Mouse (Mus musculus) frontal cortex, postnatal 14 days (tissue): ENCODE measurements at regions not wholly inside any gene's neighbourhood (a gene's known extent, or its start where the extent isn't known, plus 50 kb on each side); places are given as distances from the start of the nearest gene placed in this dataset.

ENCODE experiments used
- DNase-seq, 2 experiments: peaks; one replicate each; pipeline ENCODE4 v3.0.0; 2022; ENCODE audit warnings: low spot score in 2 of 2

- no peak for DNase-seq
Observed at GRCm38 (mm10) chr8:96349503-96349902, 461.2 kb upstream of the Got2 start.

GRCm38 (mm10) chr8:96340702-96341101 is 452.4 kb upstream of the Got2 start:
- no peak for DNase-seq

- DNase-seq = no peak
Observed at GRCm38 (mm10) chr8:96318367-96318766, 430.0 kb upstream of the Got2 start.

- no peak for DNase-seq
Observed at GRCm38 (mm10) chr8:96308989-96309718, 420.8 kb upstream of the Got2 start.

GRCm38 (mm10) chr8:96296643-96297042 is 408.3 kb upstream of the Got2 start:
- no peak for DNase-seq

GRCm38 (mm10) chr8:96290740-96291139 is 402.4 kb upstream of the Got2 start:
- DNase-seq = no peak

GRCm38 (mm10) chr8:96289519-96289918 is 401.2 kb upstream of the Got2 start:
- no peak for DNase-seq

GRCm38 (mm10) chr8:96288525-96288924 is 400.2 kb upstream of the Got2 start:
- no peak for DNase-seq

GRCm38 (mm10) chr8:96277479-96278138 is 389.3 kb upstream of the Got2 start:
- DNase-seq = no peak

- DNase-seq = no peak
Observed at GRCm38 (mm10) chr8:96277058-96277457, 388.7 kb upstream of the Got2 start.

- DNase-seq = peak; percentile 3 to 15
Observed at GRCm38 (mm10) chr8:96256294-96256693, 367.9 kb upstream of the Got2 start.

- no peak for DNase-seq
Observed at GRCm38 (mm10) chr8:96255811-96256210, 367.5 kb upstream of the Got2 start.

GRCm38 (mm10) chr8:96246017-96246416 is 357.7 kb upstream of the Got2 start:
- DNase-seq = no peak

- DNase-seq = no peak
Observed at GRCm38 (mm10) chr8:96244549-96245152, 356.3 kb upstream of the Got2 start.

GRCm38 (mm10) chr8:96238406-96238805 is 350.1 kb upstream of the Got2 start:
- DNase-seq = no peak

- DNase-seq = no peak
Observed at GRCm38 (mm10) chr8:96237940-96238339, 349.6 kb upstream of the Got2 start.

GRCm38 (mm10) chr8:96230412-96230811 is 342.1 kb upstream of the Got2 start:
- peak; percentile 7 to 40 for DNase-seq
